Mouse (Mus musculus): ENCODE data around the gene Prps1l3. TPM values are rescaled to one million over a fixed set of nuclear protein-coding genes. Genes with fewer than 3 reads are reported as not detected.

Prps1l3 gene
- polyA plus RNA-seq, 1 experiment, result 12.0 TPM

GRCm38 (mm10) chr12:57275456-57275855 is 45.2 kb downstream of the Prps1l3 start:
- 44% methylated on average over 1 of the region's 1 CpGs for WGBS

GRCm38 (mm10) chr12:57281155-57282114 is 51.2 kb downstream of the Prps1l3 start:
- peak; percentile 7; the same call in 1 of the 2 replicates for TF ChIP-seq CTCF (IDR thresholded peaks at IDR 0.05; ENCODE audit: borderline replicate concordance, insufficient read depth, low read depth, low read length)
- no peak for TF ChIP-seq POLR2A (IDR thresholded peaks at IDR 0.05; ENCODE audit: borderline replicate concordance, insufficient read depth, low read length)
- H3K27ac ChIP-seq (ENCODE audit: insufficient read depth, low read length), result no peak overlapping the region
- H3K4me3 ChIP-seq (replicated peaks; ENCODE audit: insufficient read depth, low read depth, low read length), result no peak overlapping the region
- peak in 1 of 2 experiments; percentile 10 for DNase-seq
- H3K27me3 ChIP-seq (ENCODE audit: control insufficient read depth, insufficient read depth, low read length), result no peaks in the 10 kb centered on the region
- H3K4me1 ChIP-seq (ENCODE audit: control insufficient read depth, insufficient read depth, low read length), result no peaks in the 10 kb centered on the region
- 65% methylated on average over 3 of the region's 3 CpGs for WGBS

More at GRCm38 (mm10) chr12:57275456-57275855, 45.2 kb downstream of the Prps1l3 start:
- TF ChIP-seq CTCF (IDR thresholded peaks at IDR 0.05; ENCODE audit: borderline replicate concordance, insufficient read depth, low read depth, low read length) (no peak), POLR2A (IDR thresholded peaks at IDR 0.05; ENCODE audit: borderline replicate concordance, insufficient read depth, low read length) (no peak)
- Histone ChIP-seq H3K27ac (ENCODE audit: insufficient read depth, low read length) (no peak overlapping the region), H3K27me3 (ENCODE audit: control insufficient read depth, insufficient read depth, low read length) (no peaks in the 10 kb centered on the region), H3K4me1 (ENCODE audit: control insufficient read depth, insufficient read depth, low read length) (no peaks in the 10 kb centered on the region), H3K4me3 (replicated peaks; ENCODE audit: insufficient read depth, low read depth, low read length) (no peak overlapping the region)
- DNase-seq, result no peak

- Histone ChIP-seq H3K27me3 (ENCODE audit: control insufficient read depth, insufficient read depth, low read length) (no peaks in the 10 kb centered on the region), H3K4me3 (replicated peaks; ENCODE audit: insufficient read depth, low read depth, low read length) (no peak overlapping the region), H3K27ac (ENCODE audit: insufficient read depth, low read length) (no peak overlapping the region), H3K4me1 (ENCODE audit: control insufficient read depth, insufficient read depth, low read length) (no peaks in the 10 kb centered on the region)
- 91% methylated on average over 5 of the region's 5 CpGs for WGBS
- TF ChIP-seq POLR2A (IDR thresholded peaks at IDR 0.05; ENCODE audit: borderline replicate concordance, insufficient read depth, low read length), result no peak
- TF ChIP-seq CTCF (IDR thresholded peaks at IDR 0.05; ENCODE audit: borderline replicate concordance, insufficient read depth, low read depth, low read length), result no peak
- no peak for DNase-seq
Observed at GRCm38 (mm10) chr12:57285303-57286059, 55.3 kb downstream of the Prps1l3 start.

Other genes with a start within 250 kb of the Prps1l3 start
- 0.62 TPM in 2 replicates for gene Slc25a21, start 32.9 kb upstream of the Prps1l3 start, polyA plus RNA-seq (2012; rRNA removed)
- 7.1 and 7.2 TPM in 2 replicates for gene Mipol1, start within 50 bp of the Prps1l3 start, polyA plus RNA-seq (2012; rRNA removed)